ENCODE assay signal across 25 mouse cellular contexts in genomic region chr13:44587846-44588245, GRCm38 (mm10).
DNase-seq lines count a peak whose midpoint lies in the region; ATAC-seq and TF ChIP-seq lines count a peak whose summit lies in the region.
"Had no signal": no experiment of that assay in that cellular context is flagged by ENCODE, and none has a peak within 500 bp of the region (broad histone marks: within the 10 kb centered on the region; RNA-seq: fewer than 3 reads in every experiment).

No protein-coding gene starts in this region.

- DNase-seq in thymus, postnatal 25 days: peak; percentile 14
- no peak for DNase-seq in thymus, adult 18-20 months
- DNase-seq in natural killer cell, adult 2 months (ENCODE audit: low spot score in 2 of 2): peak; percentile 26 to 52
- DNase-seq in testis, postnatal 10 days (ENCODE audit: low spot score): no peak
- no peak for DNase-seq in left cerebral cortex, adult 2 months (ENCODE audit: extremely low spot score in 1 of 2, low spot score in 2 of 2)
- DNase-seq: adrenal gland, adult 2 months; cerebellum, adult 11-12 months; cerebellum, postnatal 14 days; gastrocnemius, postnatal 25 days; heart, postnatal 4 days; kidney, postnatal 25 days; layer of hippocampus, postnatal 36 days; lung, adult 2 months had no signal

- H3K4me3 ChIP-seq in left cerebral cortex, adult 2 months: no peak overlapping the region
- H3K4me3 ChIP-seq: hindbrain, embryonic 15.5 days; layer of hippocampus, adult 2 months; limb, embryonic 12.5 days; liver, embryonic 12.5 days; midbrain, embryonic 10.5 days had no signal

- ATAC-seq in activated CD4-positive, CD25-positive, alpha-beta regulatory T cell, adult 4 months: peak; percentile 65
- ATAC-seq in inflammation-experienced regulatory T-cells, adult 6 months: peak; percentile 35
- ATAC-seq in megakaryocyte-erythroid progenitor cell, adult 5-6 weeks (replicated peaks; ENCODE audit: low FRiP score, low TSS enrichment, poor library complexity, severe bottlenecking): no peak
- ATAC-seq: forebrain, embryonic 16.5 days; intestine, embryonic 16.5 days; liver, embryonic 12.5 days; midbrain, embryonic 16.5 days had no signal

- no peak for TF ChIP-seq CTCF in left cerebral cortex, adult 2 months (IDR thresholded peaks at IDR 0.05)

- intact Hi-C loops in left cerebral cortex, adult 2 months (cut with DNase I): no loop called here

- no peak overlapping the region for H3K27ac ChIP-seq in left cerebral cortex, adult 2 months
- H3K27ac ChIP-seq: hindbrain, embryonic 15.5 days; layer of hippocampus, adult 2 months; limb, embryonic 12.5 days; liver, embryonic 12.5 days; midbrain, embryonic 10.5 days; stomach, postnatal 0 days had no signal

Comparison
In these comparisons a context has a peak if more than half of its experiments do, and no peak if none do; other contexts are left out.
1. DNase-seq: peak in thymus, postnatal 25 days (single experiment) and natural killer cell, adult 2 months (2 of 2); none in thymus, adult 18-20 months (0 of 2), testis, postnatal 10 days (single experiment) and left cerebral cortex, adult 2 months (0 of 2).